Mouse (Mus musculus): ENCODE results near the gene Agr2. TPM values are rescaled to one million over a fixed set of nuclear protein-coding genes. Genes with fewer than 3 reads are reported as not detected.

Agr2 gene
- polyA plus RNA-seq, 1 experiment, result 1.5 TPM

- 80% methylated on average over 9 of the region's 9 CpGs for WGBS
- no peak for TF ChIP-seq POLR2A (IDR thresholded peaks at IDR 0.05; ENCODE audit: borderline replicate concordance, extremely low read depth, low read depth, low read length)
- no peak for TF ChIP-seq CTCF (IDR thresholded peaks at IDR 0.05; ENCODE audit: insufficient read depth, low read length)
- DNase-seq, result no peak
Measured at GRCm38 (mm10) chr12:35983472-35983871, 9.2 kb upstream of the Agr2 start.

DNA sequence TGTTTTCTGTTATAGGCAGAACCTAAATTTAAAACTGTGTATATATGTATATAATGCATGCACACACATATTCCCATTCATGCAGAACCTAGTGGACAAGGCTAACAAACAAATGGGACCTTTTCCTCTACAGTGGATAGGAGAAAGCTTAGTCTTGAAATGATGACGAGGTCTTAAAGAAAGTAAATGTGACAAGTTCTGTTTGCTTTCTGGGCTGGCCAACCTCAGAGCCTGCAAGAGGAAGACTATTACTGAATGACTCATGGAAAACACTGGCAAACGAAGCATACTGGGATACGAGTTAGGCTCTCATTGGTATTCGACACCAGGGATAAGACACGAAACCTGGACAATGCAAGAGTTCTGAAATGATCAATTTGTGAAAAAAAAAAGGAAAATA is 8.0 kb upstream of the Agr2 start:
- 90% methylated on average over 5 of the region's 5 CpGs for WGBS
- Histone ChIP-seq H3K4me3 (replicated peaks; ENCODE audit: extremely low read depth, low read depth, low read length) (no peak overlapping the region), H3K4me1 (ENCODE audit: control insufficient read depth, insufficient read depth, low read length) (peaks cover 5% of the 10 kb centered on the region; the same call in 1 of the 2 replicates)
- no peak for DNase-seq
- TF ChIP-seq CTCF (IDR thresholded peaks at IDR 0.05; ENCODE audit: insufficient read depth, low read length), result no peak
- no peak for TF ChIP-seq POLR2A (IDR thresholded peaks at IDR 0.05; ENCODE audit: borderline replicate concordance, extremely low read depth, low read depth, low read length)

More at GRCm38 (mm10) chr12:35983472-35983871, 9.2 kb upstream of the Agr2 start:
- H3K4me3 ChIP-seq (replicated peaks; ENCODE audit: extremely low read depth, low read depth, low read length), result no peak overlapping the region
- H3K4me1 ChIP-seq (ENCODE audit: control insufficient read depth, insufficient read depth, low read length), result peaks cover 5% of the 10 kb centered on the region; the same call in 1 of the 2 replicates

GRCm38 (mm10) chr12:35993583-35993982 is 876 bp downstream of the Agr2 start:
- H3K4me3 ChIP-seq (replicated peaks; ENCODE audit: extremely low read depth, low read depth, low read length), result no peak overlapping the region
- no peaks in the 10 kb centered on the region for H3K4me1 ChIP-seq (ENCODE audit: control insufficient read depth, insufficient read depth, low read length)
- no peak for TF ChIP-seq CTCF (IDR thresholded peaks at IDR 0.05; ENCODE audit: insufficient read depth, low read length)
- TF ChIP-seq POLR2A (IDR thresholded peaks at IDR 0.05; ENCODE audit: borderline replicate concordance, extremely low read depth, low read depth, low read length), result no peak
- 63% methylated on average over 3 of the region's 3 CpGs for WGBS
- DNase-seq, result no peak

- Histone ChIP-seq H3K4me3 (replicated peaks; ENCODE audit: extremely low read depth, low read depth, low read length) (no peak overlapping the region), H3K4me1 (ENCODE audit: control insufficient read depth, insufficient read depth, low read length) (no peaks in the 10 kb centered on the region)
- TF ChIP-seq POLR2A (IDR thresholded peaks at IDR 0.05; ENCODE audit: borderline replicate concordance, extremely low read depth, low read depth, low read length) (no peak), CTCF (IDR thresholded peaks at IDR 0.05; ENCODE audit: insufficient read depth, low read length) (no peak)
- no peak for DNase-seq
Measured at GRCm38 (mm10) chr12:35994098-35994497, 1.4 kb downstream of the Agr2 start.

GRCm38 (mm10) chr12:35995799-35996198 is 3.1 kb downstream of the Agr2 start:
- no peak for TF ChIP-seq CTCF (IDR thresholded peaks at IDR 0.05; ENCODE audit: insufficient read depth, low read length)
- no peak for TF ChIP-seq POLR2A (IDR thresholded peaks at IDR 0.05; ENCODE audit: borderline replicate concordance, extremely low read depth, low read depth, low read length)
- WGBS, result 21% methylated on average over 5 of the region's 5 CpGs
- Histone ChIP-seq H3K4me3 (replicated peaks; ENCODE audit: extremely low read depth, low read depth, low read length) (no peak overlapping the region), H3K4me1 (ENCODE audit: control insufficient read depth, insufficient read depth, low read length) (no peaks in the 10 kb centered on the region)
- no peak for DNase-seq

- 79% methylated on average over 4 of the region's 4 CpGs for WGBS
- H3K4me3 ChIP-seq (replicated peaks; ENCODE audit: extremely low read depth, low read depth, low read length), result no peak overlapping the region
- DNase-seq, result no peak
- no peak for TF ChIP-seq CTCF (IDR thresholded peaks at IDR 0.05; ENCODE audit: insufficient read depth, low read length)
- TF ChIP-seq POLR2A (IDR thresholded peaks at IDR 0.05; ENCODE audit: borderline replicate concordance, extremely low read depth, low read depth, low read length), result no peak
- H3K4me1 ChIP-seq (ENCODE audit: control insufficient read depth, insufficient read depth, low read length), result peaks cover 10% of the 10 kb centered on the region
Measured at GRCm38 (mm10) chr12:36004714-36005113, 12.0 kb downstream of the Agr2 start.

DNA sequence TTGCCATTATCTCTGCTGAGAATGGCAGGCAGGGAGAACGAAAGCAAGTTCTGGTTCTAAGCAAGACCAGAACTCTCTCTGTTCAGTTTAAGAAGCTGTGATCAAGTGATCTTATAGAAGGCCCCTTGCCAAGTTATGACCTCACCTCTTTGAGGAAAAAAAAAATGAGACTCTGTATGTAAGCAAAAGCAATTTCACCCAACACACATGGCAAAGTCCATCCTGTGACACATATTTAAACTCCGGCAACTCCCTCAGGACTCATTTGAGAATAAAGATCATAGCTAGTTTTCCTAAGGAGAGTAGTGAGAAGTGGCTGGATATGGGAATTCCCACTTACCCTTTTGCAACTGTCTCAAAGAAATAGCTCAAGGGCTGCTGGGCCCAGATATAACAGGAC is 14.9 kb downstream of the Agr2 start:
- 52% methylated on average over 2 of the region's 2 CpGs for WGBS
- DNase-seq, result no peak
- peaks cover 10% of the 10 kb centered on the region for H3K4me1 ChIP-seq (ENCODE audit: control insufficient read depth, insufficient read depth, low read length)
- TF ChIP-seq POLR2A (IDR thresholded peaks at IDR 0.05; ENCODE audit: borderline replicate concordance, extremely low read depth, low read depth, low read length) (no peak), CTCF (IDR thresholded peaks at IDR 0.05; ENCODE audit: insufficient read depth, low read length) (no peak)
- no peak overlapping the region for H3K4me3 ChIP-seq (replicated peaks; ENCODE audit: extremely low read depth, low read depth, low read length)

- WGBS, result 19% methylated on average over 6 of the region's 6 CpGs
- DNase-seq, result no peak
- no peak for TF ChIP-seq CTCF (IDR thresholded peaks at IDR 0.05; ENCODE audit: insufficient read depth, low read length)
- Histone ChIP-seq H3K4me3 (replicated peaks; ENCODE audit: extremely low read depth, low read depth, low read length) (no peak overlapping the region), H3K4me1 (ENCODE audit: control insufficient read depth, insufficient read depth, low read length) (peaks cover 10% of the 10 kb centered on the region)
Measured at GRCm38 (mm10) chr12:36008364-36009047, 15.8 kb downstream of the Agr2 start.

- H3K4me1 ChIP-seq (ENCODE audit: control insufficient read depth, insufficient read depth, low read length), result peaks cover 7% of the 10 kb centered on the region
- TF ChIP-seq POLR2A (IDR thresholded peaks at IDR 0.05; ENCODE audit: borderline replicate concordance, extremely low read depth, low read depth, low read length), result no peak
- no peak for DNase-seq
- H3K4me3 ChIP-seq (replicated peaks; ENCODE audit: extremely low read depth, low read depth, low read length), result no peak overlapping the region
- 66% methylated on average over 7 of the region's 7 CpGs for WGBS
Measured at GRCm38 (mm10) chr12:36013216-36013910, 20.7 kb downstream of the Agr2 start.

DNA sequence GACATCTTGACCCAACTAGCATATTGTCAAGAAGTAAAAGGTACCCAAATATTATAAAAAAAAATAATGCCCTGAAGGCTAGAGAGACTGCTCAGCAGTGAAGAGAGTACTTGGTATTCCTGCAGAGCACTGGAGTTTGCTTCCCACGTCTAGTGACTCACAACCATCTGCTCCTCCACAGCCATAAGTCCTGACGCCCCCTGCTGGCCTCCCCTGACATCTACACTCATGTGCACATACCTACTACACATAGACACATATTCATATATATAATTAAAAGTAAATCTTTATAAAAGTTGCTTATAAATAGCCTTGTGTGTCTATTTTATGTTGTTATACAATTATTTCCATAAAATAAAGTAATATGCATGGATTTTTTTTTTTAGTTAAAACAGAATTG is 25.1 kb downstream of the Agr2 start:
- H3K4me3 ChIP-seq (replicated peaks; ENCODE audit: extremely low read depth, low read depth, low read length), result no peak overlapping the region
- WGBS, result 75% methylated on average over 2 of the region's 2 CpGs
- H3K4me1 ChIP-seq (ENCODE audit: control insufficient read depth, insufficient read depth, low read length), result no peaks in the 10 kb centered on the region
- no peak for TF ChIP-seq POLR2A (IDR thresholded peaks at IDR 0.05; ENCODE audit: borderline replicate concordance, extremely low read depth, low read depth, low read length)
- TF ChIP-seq CTCF (IDR thresholded peaks at IDR 0.05; ENCODE audit: insufficient read depth, low read length), result no peak
- no peak for DNase-seq
